Mouse (Mus musculus) intestine, postnatal 0 days (tissue): ENCODE measurements around the gene Recql5. TPM values are rescaled to one million over a fixed set of nuclear protein-coding genes. Genes with fewer than 3 reads are reported as not detected.

Experiments used
- ATAC-seq: fragments of 200-750 bp; cut with Nextera tagmentation; 2 replicates; pipeline ENCODE4 v1.8.0; 2017; ENCODE audit warnings: mild to moderate bottlenecking, moderate TSS enrichment, moderate library complexity
- H3K27ac ChIP-seq: fragments of 300-500 bp; sonication (generic); 2 replicates; pipeline ENCODE4 v1.5.1; 2014; ENCODE audit warnings: mild to moderate bottlenecking, low read depth, low read length, moderate library complexity
- H3K27me3 ChIP-seq: fragments of 300-500 bp; sonication (generic); replicated peaks from 2 replicates; pipeline ENCODE4 v1.6.1; 2014; ENCODE audit warnings: low read length, mixed read lengths; ENCODE audit not compliant: control insufficient read depth, insufficient read depth
- H3K36me3 ChIP-seq: fragments of 300-500 bp; sonication (generic); 2 replicates; pipeline ENCODE4 v1.6.1; 2014; ENCODE audit warnings: mild to moderate bottlenecking, moderate library complexity; ENCODE audit not compliant: control insufficient read depth, insufficient read depth
- H3K4me1 ChIP-seq: fragments of 300-500 bp; sonication (generic); replicated peaks from 2 replicates; pipeline ENCODE4 v1.6.1; 2014; ENCODE audit warnings: antibody characterized with exemption, low read length, mixed read lengths; ENCODE audit not compliant: control insufficient read depth, insufficient read depth
- H3K4me2 ChIP-seq: fragments of 300-500 bp; sonication (generic); replicated peaks from 2 replicates; pipeline ENCODE4 v1.6.1; 2014; ENCODE audit warnings: low read depth, mild to moderate bottlenecking, moderate library complexity
- H3K4me3 ChIP-seq: fragments of 300-500 bp; sonication (generic); 2 replicates; pipeline ENCODE4 v1.5.1; 2014; ENCODE audit warnings: low read depth, low read length
- H3K9ac ChIP-seq: fragments of 300-500 bp; sonication (generic); 2 replicates; pipeline ENCODE4 v1.6.1; 2014; ENCODE audit warnings: mild to moderate bottlenecking, low read depth, low read length
- H3K9me3 ChIP-seq: fragments of 300-500 bp; sonication (generic); 2 replicates; pipeline ENCODE4 v1.6.1; 2016; ENCODE audit warnings: mixed run types; ENCODE audit not compliant: control insufficient read depth
- CTCF ChIP-seq: sonication (generic); IDR thresholded peaks from 2 replicates; pipeline ENCODE4 v1.5.1; 2016; ENCODE audit warnings: low read depth, mild to moderate bottlenecking, control low read depth, antibody characterized with exemption, moderate library complexity
- WGBS: fragments of 180-500 bp; shearing (Covaris S2); extraction: QIAGEN DNeasy Blood & Tissue Kit; methylation state at CpG from one replicate; pipeline ENCODE4 v1.1.7; 2014; 5-methylcytosine and 5-hydroxymethylcytosine counted together
- polyA plus RNA-seq: library from polyadenylated mRNA; unstranded; fragments of >200 nt; fragmentation: Nextera tagmentation; extraction: Ambion mirVana; gene quantifications from 2 replicates; pipeline ENCODE4 v1.2.1, GENCODE M21; 2015

Gene Recql5
- polyA plus RNA-seq, 1 experiment from 2014 or later: 6.8 TPM

GRCm38 (mm10) chr11:115946221-115946828 is 13.0 kb upstream of the Recql5 start:
- TF ChIP-seq CTCF: no peak
- H3K9ac ChIP-seq: no peak overlapping the region
- H3K4me3 ChIP-seq: no peak overlapping the region
- ATAC-seq: no peak
- no peaks in the 10 kb centered on the region for H3K9me3 ChIP-seq
- no peak overlapping the region for H3K4me2 ChIP-seq
- no peaks in the 10 kb centered on the region for H3K4me1 ChIP-seq
- H3K36me3 ChIP-seq: peaks cover 62% of the 10 kb centered on the region
- H3K27ac ChIP-seq: no peak overlapping the region
- H3K27me3 ChIP-seq: no peaks in the 10 kb centered on the region
- WGBS: 88% methylated on average over 9 of the region's 9 CpGs

- Histone ChIP-seq H3K27ac (no peak overlapping the region), H3K27me3 (no peaks in the 10 kb centered on the region), H3K9ac (no peak overlapping the region), H3K9me3 (no peaks in the 10 kb centered on the region), H3K36me3 (peaks cover 58% of the 10 kb centered on the region), H3K4me3 (no peak overlapping the region), H3K4me2 (no peak overlapping the region), H3K4me1 (no peaks in the 10 kb centered on the region)
- no peak for ATAC-seq
- 81% methylated on average over 8 of the region's 8 CpGs for WGBS
- no peak for TF ChIP-seq CTCF
Measured at GRCm38 (mm10) chr11:115945247-115945646, 12.0 kb upstream of the Recql5 start.

- Histone ChIP-seq H3K4me2 (no peak overlapping the region), H3K27ac (no peak overlapping the region), H3K36me3 (peaks cover 62% of the 10 kb centered on the region), H3K9me3 (no peaks in the 10 kb centered on the region), H3K27me3 (no peaks in the 10 kb centered on the region), H3K9ac (no peak overlapping the region), H3K4me1 (no peaks in the 10 kb centered on the region), H3K4me3 (no peak overlapping the region)
- no peak for ATAC-seq
- TF ChIP-seq CTCF: peak; percentile 58
- WGBS: 81% methylated on average over 7 of the region's 7 CpGs
Measured at GRCm38 (mm10) chr11:115941980-115942379, 8.7 kb upstream of the Recql5 start.

GRCm38 (mm10) chr11:115939690-115940329 is 6.5 kb upstream of the Recql5 start:
- no peak overlapping the region for H3K27ac ChIP-seq
- H3K4me3 ChIP-seq: no peak overlapping the region
- H3K9me3 ChIP-seq: no peaks in the 10 kb centered on the region
- H3K4me1 ChIP-seq: no peaks in the 10 kb centered on the region
- H3K36me3 ChIP-seq: peaks cover 58% of the 10 kb centered on the region
- H3K27me3 ChIP-seq: no peaks in the 10 kb centered on the region
- 35% methylated on average over 6 of the region's 6 CpGs for WGBS
- H3K4me2 ChIP-seq: no peak overlapping the region
- TF ChIP-seq CTCF: peak; percentile 89
- ATAC-seq: 0 out of 2 replicates have a peak, but pooled peaks have one; percentile 18
- H3K9ac ChIP-seq: no peak overlapping the region

GRCm38 (mm10) chr11:115933747-115934110 is 452 bp upstream of the Recql5 start:
- Histone ChIP-seq H3K27me3 (no peaks in the 10 kb centered on the region), H3K4me1 (peaks cover 14% of the 10 kb centered on the region; the same call in 1 of the 2 replicates), H3K36me3 (peaks cover 26% of the 10 kb centered on the region), H3K9ac (peak overlapping the region; percentile 80), H3K4me2 (peak overlapping the region; percentile 89), H3K4me3 (peak overlapping the region; percentile 87), H3K9me3 (no peaks in the 10 kb centered on the region), H3K27ac (no peak overlapping the region)
- TF ChIP-seq CTCF: no peak
- no peak; the same call in 1 of the 2 replicates for ATAC-seq
- WGBS: under 1% methylated on average over 16 of the region's 16 CpGs

GRCm38 (mm10) chr11:115931235-115931634 is 2.0 kb downstream of the Recql5 start:
- no peak for TF ChIP-seq CTCF
- WGBS: 67% methylated on average over 3 of the region's 3 CpGs
- Histone ChIP-seq H3K9me3 (no peaks in the 10 kb centered on the region), H3K4me3 (no peak overlapping the region), H3K4me2 (no peak overlapping the region), H3K9ac (no peak overlapping the region), H3K27me3 (no peaks in the 10 kb centered on the region), H3K4me1 (peaks cover 14% of the 10 kb centered on the region; the same call in 1 of the 2 replicates), H3K27ac (no peak overlapping the region), H3K36me3 (peaks cover 18% of the 10 kb centered on the region)
- ATAC-seq: no peak
